Mouse (Mus musculus) embryo, embryonic 10 days (tissue): ENCODE measurements around the gene Gcsh.

Source experiments
- DNase-seq: peaks from one replicate; pipeline ENCODE4 v3.0.0-alpha.2; 2015; ENCODE audit warnings: low spot score

Gene Gcsh

GRCm38 (mm10) chr8:116978052-116978451 is 15.3 kb downstream of the Gcsh start:
- DNase-seq: no peak

- no peak for DNase-seq
These were observed 17.7 kb downstream of the Gcsh start for GRCm38 (mm10) chr8:116975606-116976005.

GRCm38 (mm10) chr8:116975066-116975465 is 18.3 kb downstream of the Gcsh start:
- DNase-seq: no peak

- DNase-seq: no peak
These were observed 23.8 kb downstream of the Gcsh start for GRCm38 (mm10) chr8:116969531-116969930.

- no peak for DNase-seq
These were observed 38.9 kb downstream of the Gcsh start for GRCm38 (mm10) chr8:116954415-116954814.

- no peak for DNase-seq
These were observed 40.9 kb downstream of the Gcsh start for GRCm38 (mm10) chr8:116952428-116952827.

- DNase-seq: no peak
These were observed 41.6 kb downstream of the Gcsh start for GRCm38 (mm10) chr8:116951778-116952177.

- no peak for DNase-seq
These were observed 42.0 kb downstream of the Gcsh start for GRCm38 (mm10) chr8:116951369-116951768.

- no peak for DNase-seq
These were observed 45.7 kb downstream of the Gcsh start for GRCm38 (mm10) chr8:116947589-116947988.

GRCm38 (mm10) chr8:116946851-116947250 is 46.5 kb downstream of the Gcsh start:
- no peak for DNase-seq

- no peak for DNase-seq
These were observed 47.0 kb downstream of the Gcsh start for GRCm38 (mm10) chr8:116946268-116946838.

GRCm38 (mm10) chr8:116945169-116945910 is 48.0 kb downstream of the Gcsh start:
- no peak for DNase-seq

GRCm38 (mm10) chr8:116944385-116944696 is 49.0 kb downstream of the Gcsh start:
- DNase-seq: no peak

- peak; percentile 11 for DNase-seq
These were observed 49.6 kb downstream of the Gcsh start for GRCm38 (mm10) chr8:116943555-116944384.

- peak; percentile 75 for DNase-seq
These were observed 50.2 kb downstream of the Gcsh start, which contains the start of gene Atmin for GRCm38 (mm10) chr8:116943161-116943554. TSS of gene Atmin (plus strand) at chr8:116943393.

GRCm38 (mm10) chr8:116942284-116943058 is 50.9 kb downstream of the Gcsh start:
- no peak for DNase-seq

GRCm38 (mm10) chr8:116935506-116935905 is 57.8 kb downstream of the Gcsh start:
- DNase-seq: peak; percentile 11

- DNase-seq: no peak
These were observed 58.4 kb downstream of the Gcsh start for GRCm38 (mm10) chr8:116934976-116935375.
